Mouse (Mus musculus) spleen, postnatal 10 days (tissue): Measurements from ENCODE around the gene Kif22.

ENCODE experiments used
- DNase-seq, 2 experiments: peaks; one replicate each; pipeline ENCODE4 v3.0.0; 2021 to 2022; ENCODE audit warnings: low spot score in 2 of 2

Kif22 gene

DNA sequence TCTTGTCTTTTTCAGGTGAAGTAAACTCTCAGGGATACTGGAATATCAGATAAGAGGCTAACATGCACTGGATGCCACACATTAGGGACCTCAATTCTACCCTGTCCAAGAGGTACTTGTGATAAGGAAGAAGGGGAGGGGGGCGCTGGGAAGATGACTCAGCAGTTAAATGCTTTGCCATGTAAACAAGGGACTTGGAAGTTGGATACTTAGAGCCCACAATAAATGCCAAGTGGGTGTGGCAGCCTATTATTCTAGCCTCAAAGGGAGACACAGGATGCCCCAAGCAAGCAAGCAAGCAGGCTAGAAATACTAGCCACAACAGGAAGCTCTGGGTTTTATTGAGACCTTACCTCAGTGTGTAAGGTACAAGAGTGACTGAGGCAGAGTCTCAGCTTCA is 11.0 kb downstream of the Kif22 start:
- DNase-seq = no peak

DNA sequence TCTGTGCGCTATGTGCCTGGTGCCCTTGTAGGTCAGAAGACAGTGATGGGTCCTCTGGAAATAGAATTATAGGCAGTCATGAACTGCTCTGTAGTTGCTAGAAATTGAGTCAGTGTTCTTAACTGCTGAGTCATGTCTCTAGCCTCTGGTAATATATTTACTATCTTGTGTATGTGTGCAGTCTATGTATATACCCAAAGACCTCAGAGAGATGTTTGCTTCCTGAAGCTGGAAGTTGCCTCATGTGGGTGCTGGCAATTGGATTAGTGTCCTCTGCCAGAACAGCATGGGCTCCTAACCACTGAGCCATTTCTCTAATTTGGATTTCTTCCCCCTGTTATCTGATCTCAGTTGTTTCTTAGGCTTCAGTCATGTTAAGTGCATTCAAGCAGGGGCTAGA is 12.1 kb downstream of the Kif22 start:
- DNase-seq = no peak

DNA sequence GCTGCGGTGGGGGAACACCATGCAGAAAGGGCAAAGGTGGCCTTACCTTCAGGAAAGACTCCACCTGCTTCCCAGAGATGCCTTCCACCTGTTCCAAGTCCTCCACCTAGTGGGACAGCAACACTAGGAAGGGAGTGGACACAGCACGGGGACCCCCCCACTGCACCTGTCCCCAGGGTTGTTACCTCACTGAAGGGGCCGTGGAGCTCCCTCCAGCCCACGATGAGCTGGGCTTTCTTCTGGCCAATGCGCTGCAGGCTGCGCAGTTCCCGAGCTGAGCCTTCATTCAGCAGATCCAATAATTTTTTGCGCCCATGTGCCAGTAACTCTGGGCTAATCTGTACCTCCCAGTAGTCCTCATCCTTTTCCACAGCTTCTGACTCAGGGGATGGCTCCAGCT is 14.4 kb downstream of the Kif22 start:
- no peak for DNase-seq

DNA sequence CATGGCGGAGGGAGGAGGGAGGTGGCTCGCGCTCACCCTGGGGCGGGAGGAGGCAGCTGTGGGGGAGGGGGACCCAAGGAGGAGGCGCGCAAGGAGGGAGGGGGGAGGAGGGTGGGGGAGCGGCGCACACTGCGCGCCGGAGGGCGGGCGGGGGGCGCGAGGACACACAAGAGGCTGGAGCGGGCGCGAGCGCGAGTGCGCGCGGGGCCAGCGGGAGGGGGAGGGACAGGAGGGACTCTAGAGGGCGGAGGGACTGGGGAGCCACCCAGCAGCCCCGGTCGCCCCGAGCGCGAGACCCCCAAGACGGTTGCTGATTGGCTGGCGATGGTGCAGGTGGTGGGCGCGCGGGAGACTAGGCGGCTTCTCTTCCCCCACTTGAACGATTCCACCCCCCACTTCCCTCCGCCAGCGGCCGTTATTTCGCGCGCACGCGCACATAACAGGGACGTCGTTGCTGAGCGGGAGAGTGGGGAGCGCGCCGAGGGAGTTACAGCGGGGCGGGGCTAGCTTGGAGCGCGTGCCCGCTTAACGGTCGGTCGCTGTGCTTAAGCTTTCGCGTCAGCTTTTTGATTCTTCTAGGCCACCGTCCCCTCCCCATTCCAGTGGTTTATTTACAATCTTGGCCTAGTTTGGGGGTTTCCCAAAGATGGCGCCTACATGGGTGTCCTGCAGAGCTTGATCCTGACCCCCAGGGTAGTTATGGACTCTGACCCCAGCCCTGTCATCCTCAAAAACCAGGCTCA is 15.1 kb downstream of the Kif22 start, which contains the start of gene Maz:
Gene Maz, minus strand, starts transcription at position 54 of the 743 bp plus-strand sequence.
- peak; percentile 98 to 99 for DNase-seq

DNA sequence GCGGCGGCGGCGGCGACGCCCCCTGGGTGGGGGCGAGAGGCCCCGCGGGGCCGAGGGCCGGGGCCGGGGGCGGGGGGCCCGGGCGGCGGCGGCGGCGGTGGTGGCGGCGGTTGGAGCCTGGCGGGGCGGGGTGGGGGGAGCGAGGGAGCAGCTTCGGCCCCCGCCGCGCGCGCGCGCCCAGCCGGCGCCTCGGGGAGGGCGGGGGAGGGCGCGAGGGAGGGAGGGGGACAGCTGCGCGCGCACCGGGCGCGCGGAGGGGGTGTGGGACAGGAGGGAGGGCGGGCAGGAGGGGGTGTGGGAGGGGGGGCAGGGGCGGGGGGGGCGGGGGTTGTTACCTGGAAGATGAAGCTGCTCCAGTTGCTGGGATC is 15.7 kb downstream of the Kif22 start:
- peak in 1 of 2 experiments; percentile 90 for DNase-seq

DNA sequence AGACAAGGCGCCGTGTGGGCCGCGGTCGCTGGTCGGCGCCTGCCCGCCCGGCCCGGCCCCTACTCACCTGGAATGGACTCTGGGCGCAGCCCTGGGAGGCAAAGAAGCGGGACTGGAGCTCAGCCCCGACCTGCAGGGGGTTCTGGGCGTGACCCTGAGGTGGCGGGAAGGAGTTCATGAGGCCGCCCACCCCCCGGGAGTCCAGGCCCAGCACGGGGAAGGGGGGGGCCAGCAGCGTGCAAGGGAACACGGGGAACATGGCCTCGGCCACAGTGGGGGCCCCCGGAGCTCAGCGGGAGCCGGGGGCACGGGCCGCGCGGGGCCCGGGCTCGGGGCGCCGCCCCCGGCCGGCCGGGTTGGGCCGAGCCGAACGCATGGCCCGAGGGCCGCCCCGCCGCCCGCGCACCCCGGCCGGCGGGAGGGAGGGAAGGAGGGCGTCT is 16.1 kb downstream of the Kif22 start:
- peak; percentile 78 to 80 for DNase-seq

GRCm38 (mm10) chr7:127025556-127026160 is 16.6 kb downstream of the Kif22 start:
- peak; percentile 74 to 80 for DNase-seq

GRCm38 (mm10) chr7:127024755-127025555 is 17.3 kb downstream of the Kif22 start:
- peak in 1 of 2 experiments; percentile 85 for DNase-seq

- peak in 1 of 2 experiments; percentile 48 for DNase-seq
Observed at GRCm38 (mm10) chr7:127023896-127024690, 18.2 kb downstream of the Kif22 start.

- peak in 1 of 2 experiments; percentile 20 for DNase-seq
Observed at GRCm38 (mm10) chr7:127023272-127023691, 19.0 kb downstream of the Kif22 start.

DNA sequence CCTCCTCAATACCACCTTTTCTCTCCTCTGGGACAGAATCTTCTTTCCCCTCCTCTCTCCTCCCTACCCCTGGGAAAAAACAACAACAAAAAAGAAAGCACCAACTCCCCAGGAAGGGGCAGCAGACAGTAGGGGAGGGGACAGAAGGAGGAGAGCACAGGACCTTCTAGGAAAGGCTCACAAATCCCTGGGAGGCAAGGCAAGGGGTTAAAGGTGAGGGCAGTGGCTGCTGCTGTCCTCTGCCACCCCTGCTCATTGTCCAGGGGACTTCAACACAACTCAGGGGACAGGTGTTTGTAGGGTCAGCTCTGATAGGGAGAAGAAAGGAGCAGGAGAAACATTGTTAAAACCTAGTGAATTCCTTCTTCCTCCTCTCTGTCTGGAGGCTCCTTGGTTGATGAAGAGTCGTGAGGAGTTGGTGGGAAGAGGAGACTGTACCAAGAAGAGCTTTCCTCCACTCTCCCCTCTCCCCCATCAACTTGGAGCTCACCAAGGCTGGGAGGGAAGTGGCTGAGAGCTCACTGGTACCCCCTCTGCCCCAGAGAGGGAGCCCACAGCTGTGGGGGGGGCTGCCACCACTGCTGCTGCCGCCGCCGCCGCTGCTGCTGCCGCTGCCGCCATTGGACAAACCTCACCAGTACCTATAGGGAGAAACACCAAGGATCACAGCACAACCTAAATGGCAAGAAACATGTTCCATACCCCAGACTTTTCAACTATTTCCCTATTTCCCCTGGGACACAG is 19.6 kb downstream of the Kif22 start:
- DNase-seq = no peak

GRCm38 (mm10) chr7:127021563-127022527 is 20.4 kb downstream of the Kif22 start:
- DNase-seq = no peak

- peak in 1 of 2 experiments; percentile 58 for DNase-seq
Observed at GRCm38 (mm10) chr7:127020901-127021562, 21.2 kb downstream of the Kif22 start, which contains the start of the genes Gm42742 and Prrt2. Gene Gm42742, minus strand, starts transcription at chr7:127021097. Gene Prrt2, minus strand, starts transcription at chr7:127021211.

GRCm38 (mm10) chr7:127020491-127020890 is 21.8 kb downstream of the Kif22 start:
- DNase-seq = no peak

- DNase-seq = no peak
Observed at GRCm38 (mm10) chr7:127020031-127020430, 22.2 kb downstream of the Kif22 start.

GRCm38 (mm10) chr7:127019306-127019960 is 22.8 kb downstream of the Kif22 start:
- no peak for DNase-seq

- no peak for DNase-seq
Observed at GRCm38 (mm10) chr7:127018416-127019305, 23.6 kb downstream of the Kif22 start.
